8 mouse cellular contexts compared by ENCODE assay signal in genomic region chr17:34899890-34900243, GRCm38 (mm10). TPM values are rescaled to one million over a fixed set of nuclear protein-coding genes. Genes with fewer than 3 reads are reported as not detected.
DNase-seq lines count a peak whose midpoint lies in the region; ATAC-seq and TF ChIP-seq lines count a peak whose summit lies in the region.

No protein-coding gene starts in this region.

- peak overlapping the region; percentile 96 for H3K4me2 ChIP-seq in forebrain, embryonic 14.5 days (ENCODE audit: low read length)
- H3K4me2 ChIP-seq in kidney, postnatal 0 days (ENCODE audit: low read length), result peak overlapping the region; percentile 89
- H3K4me2 ChIP-seq in midbrain, embryonic 14.5 days (ENCODE audit: low read length), result peak overlapping the region; percentile 97

- no peak for TF ChIP-seq CTCF in kidney, postnatal 0 days (IDR thresholded peaks at IDR 0.05; ENCODE audit: low read depth)

- WGBS in forebrain, embryonic 14.5 days, result 0% methylated on average over 5 of the region's 5 CpGs
- 0% methylated on average over 5 of the region's 5 CpGs for WGBS in kidney, postnatal 0 days
- 3% methylated on average over 5 of the region's 5 CpGs for whole genome bisulfite sequencing in midbrain, embryonic 14.5 days

- peak overlapping the region; percentile 82 for H3K4me3 ChIP-seq in forebrain, embryonic 14.5 days (ENCODE audit: low read depth, low read length)
- H3K4me3 ChIP-seq in kidney, postnatal 0 days (replicated peaks; ENCODE audit: low read depth, low read length), result peak overlapping the region; percentile 96
- peak overlapping the region; percentile 90 for H3K4me3 ChIP-seq in midbrain, embryonic 14.5 days (replicated peaks; ENCODE audit: low read depth, low read length)

- DNase-seq in urinary bladder, postnatal 14 days (ENCODE audit: low spot score), result peak; percentile 29
- DNase-seq in urinary bladder, postnatal 10 days (ENCODE audit: low spot score), result no peak
- peak; percentile 29 for DNase-seq in forebrain, embryonic 14.5 days (ENCODE audit: low spot score)
- peak; percentile 69 for DNase-seq in kidney, postnatal 0 days (ENCODE audit: low spot score)
- DNase-seq in midbrain, embryonic 14.5 days, result no peak
- no peak for DNase-seq in left cerebral cortex, postnatal 4 days
- DNase-seq in spleen, postnatal 14 days (ENCODE audit: low spot score in 2 of 2), result no peak
- DNase-seq in urinary bladder, postnatal 25 days (ENCODE audit: low spot score), result no peak

- peak overlapping the region; percentile 94 for H3K9ac ChIP-seq in forebrain, embryonic 14.5 days (ENCODE audit: low read length)
- peak overlapping the region; percentile 96 for H3K9ac ChIP-seq in kidney, postnatal 0 days (ENCODE audit: low read depth, low read length)
- peak overlapping the region; percentile 96 for H3K9ac ChIP-seq in midbrain, embryonic 14.5 days (replicated peaks; ENCODE audit: low read length)

- H3K27me3 ChIP-seq in forebrain, embryonic 14.5 days (replicated peaks; ENCODE audit: control insufficient read depth, insufficient read depth, low read length), result no peaks in the 10 kb centered on the region
- no peaks in the 10 kb centered on the region for H3K27me3 ChIP-seq in kidney, postnatal 0 days (ENCODE audit: insufficient read depth, low read length)
- no peaks in the 10 kb centered on the region for H3K27me3 ChIP-seq in midbrain, embryonic 14.5 days (ENCODE audit: control insufficient read depth, insufficient read depth, low read length)

- H3K9me3 ChIP-seq in forebrain, embryonic 14.5 days (replicated peaks; ENCODE audit: control insufficient read depth, low read length), result no peaks in the 10 kb centered on the region
- no peaks in the 10 kb centered on the region for H3K9me3 ChIP-seq in kidney, postnatal 0 days (replicated peaks; ENCODE audit: low read length)
- no peaks in the 10 kb centered on the region for H3K9me3 ChIP-seq in midbrain, embryonic 14.5 days (ENCODE audit: control insufficient read depth, low read length)

- H3K36me3 ChIP-seq in forebrain, embryonic 14.5 days (ENCODE audit: control insufficient read depth, insufficient read depth, low read length), result peaks cover 45% of the 10 kb centered on the region
- peaks cover 33% of the 10 kb centered on the region for H3K36me3 ChIP-seq in kidney, postnatal 0 days (ENCODE audit: insufficient read depth, low read length)
- peaks cover 42% of the 10 kb centered on the region for H3K36me3 ChIP-seq in midbrain, embryonic 14.5 days (ENCODE audit: control insufficient read depth, insufficient read depth, low read length)

- intact Hi-C loops in left cerebral cortex, postnatal 4 days (cut with DNase I), result no loop called here

- ATAC-seq in forebrain, embryonic 14.5 days, result no peak
- no peak for ATAC-seq in kidney, postnatal 0 days (replicated peaks; ENCODE audit: low FRiP score, low read depth)
- ATAC-seq in midbrain, embryonic 14.5 days (ENCODE audit: low FRiP score, low TSS enrichment), result no peak

- H3K27ac ChIP-seq in forebrain, embryonic 14.5 days (ENCODE audit: low read depth, low read length), result peak overlapping the region; percentile 97
- peak overlapping the region; percentile 95 for H3K27ac ChIP-seq in kidney, postnatal 0 days
- H3K27ac ChIP-seq in midbrain, embryonic 14.5 days (replicated peaks; ENCODE audit: low read depth, low read length), result peak overlapping the region; percentile 98; the same call in 1 of the 2 replicates

- peaks cover 26% of the 10 kb centered on the region for H3K4me1 ChIP-seq in forebrain, embryonic 14.5 days (ENCODE audit: control insufficient read depth, insufficient read depth, low read length)
- peaks cover 8% of the 10 kb centered on the region for H3K4me1 ChIP-seq in kidney, postnatal 0 days (replicated peaks; ENCODE audit: insufficient read depth, low read length)
- H3K4me1 ChIP-seq in midbrain, embryonic 14.5 days (ENCODE audit: control insufficient read depth, insufficient read depth, low read length), result peaks cover 32% of the 10 kb centered on the region

RNA-seq across cellular contexts. Expression of gene Ehmt2, which starts 1.6 kb away (rescaled TPM):
- polyA plus RNA-seq in forebrain, embryonic 14.5 days (2014; fragmentation: Nextera tagmentation; extraction: Ambion mirVana), result 62.5 and 76.9 TPM in 2 replicates
- polyA plus RNA-seq in kidney, postnatal 0 days (2015; fragmentation: Nextera tagmentation; extraction: Ambion mirVana), result 44.1 and 49.1 TPM in 2 replicates
- 91.6 and 97.0 TPM in 2 replicates for polyA plus RNA-seq in midbrain, embryonic 14.5 days (2014; fragmentation: Nextera tagmentation; extraction: Ambion mirVana)
- 100 to 1,000 TPM; 232 to 251 TPM for total RNA-seq in left cerebral cortex, postnatal 4 days (2021)

RNA-seq across cellular contexts. Expression of gene C2, which starts 1.8 kb away (rescaled TPM):
- 1.3 and 1.4 TPM in 2 replicates for polyA plus RNA-seq in forebrain, embryonic 14.5 days (2014; fragmentation: Nextera tagmentation; extraction: Ambion mirVana)
- 7.0 and 7.4 TPM in 2 replicates for polyA plus RNA-seq in kidney, postnatal 0 days (2015; fragmentation: Nextera tagmentation; extraction: Ambion mirVana)
- polyA plus RNA-seq in midbrain, embryonic 14.5 days (2014; fragmentation: Nextera tagmentation; extraction: Ambion mirVana), result 2.1 and 3.6 TPM in 2 replicates
- total RNA-seq in left cerebral cortex, postnatal 4 days (2021), result 1 to 10 TPM; 2.1 to 3.2 TPM

RNA-seq across cellular contexts. Expression of gene Slc44a4, which starts 14.4 kb away (rescaled TPM):
- not detected in 2 replicates for polyA plus RNA-seq in forebrain, embryonic 14.5 days (2014; fragmentation: Nextera tagmentation; extraction: Ambion mirVana)
- polyA plus RNA-seq in kidney, postnatal 0 days (2015; fragmentation: Nextera tagmentation; extraction: Ambion mirVana), result 24.2 and 27.3 TPM in 2 replicates
- not detected in 2 replicates for polyA plus RNA-seq in midbrain, embryonic 14.5 days (2014; fragmentation: Nextera tagmentation; extraction: Ambion mirVana)
- total RNA-seq in left cerebral cortex, postnatal 4 days (2021), result under 1 TPM in 1 of 2 experiments, not detected in 1; 0.20 TPM

RNA-seq across cellular contexts. Expression of gene Gm20547, which starts 18.0 kb away (rescaled TPM):
- 0.28 TPM in 1 of 2 replicates, not detected in the other for polyA plus RNA-seq in forebrain, embryonic 14.5 days (2014; fragmentation: Nextera tagmentation; extraction: Ambion mirVana)
- polyA plus RNA-seq in kidney, postnatal 0 days (2015; fragmentation: Nextera tagmentation; extraction: Ambion mirVana), result not detected in 2 replicates
- polyA plus RNA-seq in midbrain, embryonic 14.5 days (2014; fragmentation: Nextera tagmentation; extraction: Ambion mirVana), result not detected in 2 replicates
- total RNA-seq in left cerebral cortex, postnatal 4 days (2021), result not detected

RNA-seq across cellular contexts. Expression of gene Zbtb12, which starts 20.6 kb away (rescaled TPM):
- polyA plus RNA-seq in forebrain, embryonic 14.5 days (2014; fragmentation: Nextera tagmentation; extraction: Ambion mirVana), result 3.5 and 3.8 TPM in 2 replicates
- polyA plus RNA-seq in kidney, postnatal 0 days (2015; fragmentation: Nextera tagmentation; extraction: Ambion mirVana), result 2.3 and 3.4 TPM in 2 replicates
- polyA plus RNA-seq in midbrain, embryonic 14.5 days (2014; fragmentation: Nextera tagmentation; extraction: Ambion mirVana), result 3.0 and 6.8 TPM in 2 replicates
- 10 to 100 TPM; 35.4 to 38.3 TPM for total RNA-seq in left cerebral cortex, postnatal 4 days (2021)

Comparison
In these comparisons a context has a peak if more than half of its experiments do, and no peak if none do; other contexts are left out.
1. DNase-seq: peak in urinary bladder, postnatal 14 days (single experiment), forebrain, embryonic 14.5 days (single experiment) and kidney, postnatal 0 days (single experiment); none in urinary bladder, postnatal 10 days (single experiment), midbrain, embryonic 14.5 days (single experiment), left cerebral cortex, postnatal 4 days (single experiment), spleen, postnatal 14 days (0 of 2) and urinary bladder, postnatal 25 days (single experiment).
2. RNA of gene Slc44a4, which starts 14.4 kb away (polyA plus RNA-seq): 24.2 to 27.3 TPM in kidney, postnatal 0 days; not detected in forebrain, embryonic 14.5 days and not detected in midbrain, embryonic 14.5 days; every median in the first group is over 10 times any median in the second.
3. Peak in every context shown above with its lines, with median percentiles within 50 percentile points of each other: H3K27ac ChIP-seq, H3K4me2 ChIP-seq, H3K4me3 ChIP-seq and H3K9ac ChIP-seq.